Mouse (Mus musculus) splenic B cell, adult 2 months (primary cell): ENCODE data around the gene Pck2.

ENCODE experiments used
- DNase-seq: peaks from one replicate; pipeline ENCODE4 v3.0.0-alpha.2; 2011; ENCODE audit warnings: low read depth, low spot score
- H3K27me3 ChIP-seq: 2 replicates; pipeline ENCODE4 v1.6.1; 2012; ENCODE audit warnings: mild to moderate bottlenecking, low read length, moderate library complexity, mixed read lengths; ENCODE audit not compliant: control insufficient read depth, poor library complexity, insufficient read depth, severe bottlenecking
- H3K36me3 ChIP-seq: 2 replicates; pipeline ENCODE4 v1.6.1; 2012; ENCODE audit warnings: mild to moderate bottlenecking, low read length, moderate library complexity, mixed read lengths; ENCODE audit not compliant: control insufficient read depth, poor library complexity, insufficient read depth, severe bottlenecking

Gene Pck2

DNA sequence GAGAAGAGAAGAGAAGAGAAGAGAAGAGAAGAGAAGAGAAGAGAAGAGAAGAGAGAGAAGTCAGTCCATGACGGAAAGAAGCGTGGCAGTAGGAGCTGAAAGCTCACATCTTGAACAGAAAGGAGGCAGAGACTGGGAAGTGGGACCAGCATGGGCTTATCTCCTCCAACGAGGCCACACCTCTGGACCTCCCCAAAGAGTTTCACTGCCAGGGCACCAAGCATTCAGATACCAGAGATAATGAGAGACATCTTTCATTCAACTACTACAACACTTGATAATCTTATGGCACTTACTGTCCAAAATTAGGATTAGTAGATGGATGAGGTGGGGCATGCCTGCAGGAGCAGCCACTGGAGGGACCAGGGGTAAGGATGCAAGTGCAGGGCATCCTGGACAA is 15.7 kb downstream of the Pck2 start:
- H3K36me3 ChIP-seq, result no peaks in the 10 kb centered on the region
- no peaks in the 10 kb centered on the region; the same call in 1 of the 2 replicates for H3K27me3 ChIP-seq
- no peak for DNase-seq

DNA sequence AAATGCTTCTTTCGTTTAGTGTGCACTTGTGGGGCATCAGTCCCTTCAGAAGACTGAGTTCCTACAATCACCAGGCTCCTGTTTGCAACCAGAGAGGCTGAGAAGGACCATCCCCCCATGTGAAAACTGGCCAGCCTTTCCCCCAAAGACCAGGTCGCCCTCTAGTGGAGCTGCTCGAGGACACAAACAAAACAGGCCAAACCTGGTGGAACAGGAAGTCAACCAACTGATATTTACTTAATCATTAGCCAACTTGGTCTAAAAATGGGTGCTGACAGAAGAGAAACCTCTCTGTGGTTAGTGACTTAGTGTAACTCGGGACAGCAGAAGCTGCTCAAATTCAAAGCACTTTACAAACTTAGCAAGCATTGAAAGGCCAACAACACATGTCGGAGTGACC is 16.9 kb downstream of the Pck2 start:
- no peaks in the 10 kb centered on the region for H3K36me3 ChIP-seq
- peak; percentile 92 for DNase-seq
- no peaks in the 10 kb centered on the region; the same call in 1 of the 2 replicates for H3K27me3 ChIP-seq

DNA sequence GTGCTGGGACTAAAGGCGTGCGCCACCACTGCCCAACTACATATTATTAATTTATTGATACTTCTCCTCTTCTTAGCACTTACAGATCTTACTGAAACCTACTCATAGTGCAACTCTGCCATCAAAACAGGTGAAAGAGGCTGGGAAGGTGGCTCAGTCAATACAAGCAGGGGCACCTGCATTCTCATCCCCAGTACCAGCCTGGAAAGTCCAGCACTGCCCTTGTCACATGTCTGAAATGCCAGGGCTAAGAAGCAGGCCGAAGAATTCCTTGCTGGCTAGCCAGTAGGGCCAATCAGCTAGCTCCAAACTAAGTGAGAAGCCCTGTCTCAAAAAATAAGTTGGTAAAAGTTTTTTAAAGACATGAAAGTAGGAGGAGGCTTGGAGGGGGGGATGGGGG is 17.5 kb downstream of the Pck2 start:
- Histone ChIP-seq H3K36me3 (no peaks in the 10 kb centered on the region), H3K27me3 (no peaks in the 10 kb centered on the region; the same call in 1 of the 2 replicates)
- no peak for DNase-seq

DNA sequence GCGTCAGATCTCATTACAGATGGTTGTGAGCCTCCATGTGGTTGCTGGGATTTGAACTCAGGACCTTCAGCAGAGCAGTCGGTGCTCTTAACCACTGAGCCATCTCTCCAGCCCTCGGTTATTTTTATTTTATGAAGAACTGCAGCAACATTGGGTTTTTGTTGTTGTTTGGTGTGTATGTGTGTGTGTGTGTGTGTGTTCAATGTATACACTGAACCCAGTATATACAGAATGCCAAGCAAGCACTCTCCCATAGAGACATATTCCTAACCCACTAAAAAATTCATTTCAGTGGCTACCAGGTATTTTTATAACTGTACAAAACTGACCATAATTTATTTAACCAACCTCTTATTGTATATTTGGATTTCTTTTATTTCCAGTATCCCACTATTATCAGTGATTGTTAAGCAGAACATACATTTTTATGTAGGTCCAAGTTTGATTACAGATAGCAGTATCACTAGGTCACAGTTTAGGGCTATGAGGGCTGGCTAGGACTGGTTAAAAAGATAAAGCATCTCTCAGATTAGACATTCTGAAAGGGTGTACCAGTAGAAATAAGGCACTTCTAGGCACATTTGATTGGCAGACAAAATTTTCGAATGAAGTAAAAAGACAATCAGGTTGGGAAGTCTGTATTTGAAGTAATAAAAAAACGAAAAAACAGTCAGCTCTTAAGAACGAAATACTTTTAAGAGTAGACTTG is 18.8 kb downstream of the Pck2 start:
- no peaks in the 10 kb centered on the region; the same call in 1 of the 2 replicates for H3K27me3 ChIP-seq
- no peak for DNase-seq
- peaks cover 6% of the 10 kb centered on the region; the same call in 1 of the 2 replicates for H3K36me3 ChIP-seq

DNA sequence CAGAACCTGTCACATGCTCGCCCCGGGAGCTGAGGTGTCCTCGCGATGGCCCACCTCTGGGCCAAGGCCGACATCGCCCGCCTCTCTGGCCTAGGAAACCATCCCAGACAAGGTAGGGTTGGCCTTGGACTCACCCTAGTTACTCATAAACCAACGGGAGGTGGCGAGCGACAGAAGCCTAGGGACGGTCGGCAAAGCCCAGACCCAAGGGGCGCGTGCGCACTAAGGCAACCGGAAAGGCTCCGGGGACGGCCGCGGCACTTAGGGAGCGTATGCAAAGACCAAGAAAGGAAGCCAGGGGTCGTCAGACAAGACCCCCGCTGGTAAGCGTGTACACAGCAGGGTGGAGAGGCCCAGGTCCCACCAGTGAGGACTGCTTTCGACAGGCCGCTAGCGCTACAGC is 19.7 kb downstream of the Pck2 start, which contains the start of gene Dcaf11:
Gene Dcaf11, plus strand, starts transcription at position 208 of the 403 bp plus-strand sequence.
- Histone ChIP-seq H3K36me3 (peaks cover 10% of the 10 kb centered on the region; the same call in 1 of the 2 replicates), H3K27me3 (no peaks in the 10 kb centered on the region; the same call in 1 of the 2 replicates)
- DNase-seq, result peak; percentile 93

DNA sequence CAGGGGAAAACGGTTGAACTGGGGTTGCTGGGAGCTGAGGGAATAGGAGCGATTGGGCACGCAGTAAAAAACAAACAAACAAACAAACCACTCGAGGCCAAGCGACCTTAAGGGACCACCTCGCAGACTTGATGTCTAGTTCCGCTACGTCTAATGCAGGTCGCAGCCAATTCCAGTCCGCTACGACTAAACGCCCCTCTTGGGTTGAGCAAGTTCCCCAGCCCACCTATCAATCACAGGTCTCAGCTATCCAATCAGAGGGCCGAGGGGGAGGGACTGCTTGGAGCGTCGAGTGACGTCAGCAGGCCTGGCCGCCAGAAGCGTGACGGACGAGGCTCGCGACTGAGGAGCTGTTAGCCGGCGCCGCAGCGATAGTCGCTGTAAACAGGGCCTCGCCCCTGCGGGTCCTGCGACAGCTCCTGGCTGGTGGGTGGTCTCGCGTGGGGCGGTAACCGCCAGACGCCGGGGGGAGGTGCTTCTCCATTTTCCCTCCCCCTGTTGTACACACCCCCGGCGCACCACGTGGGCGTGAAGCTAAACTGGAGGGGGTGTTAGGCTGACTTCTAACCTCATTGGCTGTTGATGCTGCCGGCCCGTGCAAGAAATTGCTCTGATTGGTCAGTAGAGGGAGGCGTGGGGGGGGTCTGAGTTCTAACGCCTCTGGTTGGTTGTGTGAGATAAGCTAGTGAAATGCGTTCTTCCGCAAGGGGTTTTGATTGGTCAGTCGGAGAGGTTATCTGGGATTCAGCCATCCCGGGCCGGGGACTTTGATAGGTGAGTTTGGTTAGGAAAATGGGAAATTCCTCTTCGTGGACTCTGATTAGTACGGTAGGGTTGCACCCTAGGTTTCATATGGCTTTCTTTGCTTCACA is 20.4 kb downstream of the Pck2 start, which contains the start of gene A730061H03Rik:
Gene A730061H03Rik, minus strand, starts transcription at position 205 of the 872 bp plus-strand sequence.
- Histone ChIP-seq H3K27me3 (no peaks in the 10 kb centered on the region; the same call in 1 of the 2 replicates), H3K36me3 (peaks cover 13% of the 10 kb centered on the region)
- DNase-seq, result peak; percentile 99

DNA sequence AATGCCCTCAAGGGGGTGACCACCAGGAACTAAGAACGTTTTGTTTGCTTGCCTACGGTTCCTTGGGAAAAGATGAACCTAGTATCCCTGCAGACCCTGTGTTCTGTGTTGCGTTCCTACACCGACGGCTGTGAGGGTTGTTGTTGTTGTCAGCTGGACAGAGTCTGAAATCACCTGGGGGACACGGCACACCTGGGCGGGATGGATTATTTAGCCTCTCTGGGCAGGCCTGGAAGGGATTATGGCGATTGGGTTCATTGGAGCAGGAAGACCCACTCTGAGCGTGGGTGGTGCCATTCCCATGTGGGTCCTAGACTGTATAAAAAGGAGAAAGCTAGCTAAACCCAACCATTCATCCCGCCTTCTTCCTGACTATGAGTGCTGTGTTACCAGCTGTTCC is 21.8 kb downstream of the Pck2 start:
- Histone ChIP-seq H3K27me3 (no peaks in the 10 kb centered on the region; the same call in 1 of the 2 replicates), H3K36me3 (peaks cover 13% of the 10 kb centered on the region)
- DNase-seq, result no peak

DNA sequence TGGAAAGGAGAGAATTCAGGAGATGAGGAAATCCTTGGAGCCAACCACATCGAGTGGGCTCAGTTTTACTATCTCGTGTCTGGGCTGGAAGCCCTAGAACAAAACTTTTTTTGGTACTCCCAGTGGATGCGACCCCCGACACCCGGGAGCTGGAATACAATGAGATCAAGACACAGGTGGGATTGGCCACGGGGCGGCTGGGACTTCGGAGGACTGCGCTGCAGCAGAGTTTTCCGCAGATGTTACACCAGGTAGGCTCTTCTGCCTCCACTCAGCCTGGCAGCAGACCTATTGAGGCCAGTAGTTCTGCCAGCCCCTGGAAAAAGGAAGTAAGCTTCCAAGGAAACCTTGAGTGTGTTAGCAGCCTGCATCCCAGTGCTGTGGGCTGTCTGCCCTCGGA is 23.2 kb downstream of the Pck2 start:
- DNase-seq, result no peak
- peaks cover 13% of the 10 kb centered on the region for H3K36me3 ChIP-seq
- H3K27me3 ChIP-seq, result no peaks in the 10 kb centered on the region; the same call in 1 of the 2 replicates

DNA sequence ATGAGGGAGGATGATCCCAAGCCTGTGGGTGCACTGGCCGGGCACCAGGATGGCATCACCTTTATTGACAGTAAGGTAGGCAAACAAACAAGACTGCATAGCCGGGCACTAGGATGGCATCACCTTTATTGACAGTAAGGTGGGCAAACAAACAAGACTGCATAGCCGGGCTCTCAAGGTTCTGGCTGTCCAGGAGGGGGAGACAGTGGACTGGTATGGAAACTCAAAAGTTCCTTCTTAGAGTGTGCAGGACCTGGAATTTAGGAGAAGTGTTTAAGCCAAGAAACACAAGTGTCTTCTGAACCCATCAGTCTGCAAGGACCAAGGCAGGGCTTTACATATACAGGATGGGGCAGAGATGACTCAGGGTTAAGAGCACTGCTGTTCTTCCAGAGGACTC is 25.7 kb downstream of the Pck2 start:
- DNase-seq, result no peak
- Histone ChIP-seq H3K27me3 (no peaks in the 10 kb centered on the region), H3K36me3 (peaks cover 21% of the 10 kb centered on the region)

DNA sequence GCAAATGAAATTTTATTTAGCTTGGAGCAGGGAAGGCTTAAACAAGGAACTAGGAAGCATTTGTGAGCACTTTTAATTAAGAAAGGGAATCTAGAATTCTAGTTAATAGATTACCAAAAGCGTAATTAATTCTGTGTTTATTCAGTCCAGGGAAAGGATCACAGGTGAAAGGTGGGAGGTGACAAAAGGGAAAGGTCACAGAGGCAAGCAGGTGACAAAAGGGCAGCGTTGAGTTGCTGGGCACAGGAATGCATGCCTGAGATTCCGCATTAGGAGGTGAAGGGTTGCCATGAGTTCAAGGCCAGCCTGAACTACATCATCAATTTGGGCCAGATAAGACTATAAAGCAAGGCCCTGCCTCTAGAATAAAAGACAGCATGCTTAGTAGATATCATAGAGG is 27.4 kb downstream of the Pck2 start:
- no peaks in the 10 kb centered on the region for H3K27me3 ChIP-seq
- H3K36me3 ChIP-seq, result peaks cover 22% of the 10 kb centered on the region
- DNase-seq, result no peak

DNA sequence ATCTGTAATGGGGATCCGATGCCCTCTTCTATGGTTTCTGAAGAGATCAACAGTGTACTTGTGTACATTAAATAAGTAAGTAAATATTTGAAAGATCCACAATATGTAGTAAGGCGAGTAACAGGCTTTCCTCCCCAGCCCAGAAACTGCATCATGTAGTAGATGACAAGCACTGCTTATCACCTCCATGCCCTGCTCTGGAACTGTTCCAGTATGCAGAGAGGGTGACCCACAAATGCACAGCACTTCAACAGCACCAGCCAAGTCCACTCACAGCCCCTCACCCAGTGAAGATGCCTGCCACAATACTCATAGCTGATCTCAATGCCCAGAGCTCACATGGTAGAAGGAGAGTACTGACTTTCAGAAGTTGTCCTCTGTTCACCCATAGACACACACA is 30.5 kb downstream of the Pck2 start:
- Histone ChIP-seq H3K36me3 (peaks cover 8% of the 10 kb centered on the region; the same call in 1 of the 2 replicates), H3K27me3 (no peaks in the 10 kb centered on the region)
- no peak for DNase-seq

DNA sequence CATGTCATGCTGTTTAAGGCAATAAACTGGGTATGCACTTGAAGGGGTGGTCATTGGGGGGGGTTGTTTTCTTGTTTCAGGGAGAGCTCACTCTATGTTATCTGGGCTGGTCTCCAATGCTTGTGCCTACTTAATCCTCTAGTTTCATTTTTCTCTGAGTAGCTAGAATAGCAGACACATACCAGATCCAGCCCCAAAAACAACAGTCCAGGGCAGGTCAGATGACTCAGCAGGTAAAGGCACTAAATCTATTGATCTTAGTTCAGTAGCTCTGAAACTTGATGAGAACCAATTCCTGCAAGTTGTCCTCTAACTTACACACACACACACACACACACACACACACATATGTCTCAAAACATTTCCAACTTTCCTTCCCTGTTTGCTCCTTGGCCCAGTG is 31.7 kb downstream of the Pck2 start:
- DNase-seq, result no peak
- H3K36me3 ChIP-seq, result peaks cover 8% of the 10 kb centered on the region; the same call in 1 of the 2 replicates
- no peaks in the 10 kb centered on the region for H3K27me3 ChIP-seq

DNA sequence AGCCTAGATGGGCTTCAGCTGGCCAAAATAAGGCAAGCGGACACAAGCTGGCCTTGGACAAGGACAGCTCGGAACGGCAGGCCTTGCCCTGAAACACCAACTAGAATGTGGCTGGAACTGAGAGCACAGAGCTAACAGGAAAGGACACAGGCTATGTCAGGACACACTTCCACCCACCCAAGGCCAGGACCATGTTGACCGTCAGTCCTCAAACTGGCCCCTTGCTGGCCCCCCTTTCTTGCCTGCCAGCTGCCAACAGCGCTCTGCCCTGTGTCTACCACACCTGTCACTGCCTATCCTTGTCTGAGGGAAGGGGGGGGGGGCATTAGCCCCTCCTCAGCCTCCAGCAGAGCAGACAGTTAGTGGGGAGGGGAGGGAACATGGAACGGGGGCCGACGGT is 35.2 kb downstream of the Pck2 start, which contains the start of gene Fitm1:
Gene Fitm1, plus strand, starts transcription at position 316 of the 400 bp plus-strand sequence.
- no peak for DNase-seq
- H3K27me3 ChIP-seq, result no peaks in the 10 kb centered on the region

DNA sequence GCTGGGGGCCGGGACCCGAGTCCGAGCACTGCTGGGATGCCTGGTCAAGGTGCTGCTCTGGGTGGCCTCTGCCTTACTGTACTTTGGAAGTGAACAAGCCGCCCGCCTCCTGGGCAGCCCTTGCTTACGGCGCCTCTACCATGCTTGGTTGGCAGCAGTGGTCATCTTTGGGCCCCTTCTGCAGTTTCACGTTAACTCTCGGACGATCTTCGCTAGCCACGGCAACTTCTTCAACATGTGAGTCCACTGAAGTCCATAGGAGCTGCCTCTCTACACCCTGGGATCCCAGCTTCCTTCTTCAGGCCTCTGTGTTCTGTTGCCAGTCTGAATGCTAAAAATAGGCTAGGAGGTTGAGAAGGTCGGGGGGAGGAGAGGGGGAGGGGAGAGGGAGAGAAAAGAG is 35.6 kb downstream of the Pck2 start:
- Histone ChIP-seq H3K27me3 (no peaks in the 10 kb centered on the region), H3K36me3 (peaks cover 4% of the 10 kb centered on the region)

More for the DNA sequence above, 35.2 kb downstream of the Pck2 start, which contains the start of gene Fitm1:
- peaks cover 8% of the 10 kb centered on the region; the same call in 1 of the 2 replicates for H3K36me3 ChIP-seq

DNA sequence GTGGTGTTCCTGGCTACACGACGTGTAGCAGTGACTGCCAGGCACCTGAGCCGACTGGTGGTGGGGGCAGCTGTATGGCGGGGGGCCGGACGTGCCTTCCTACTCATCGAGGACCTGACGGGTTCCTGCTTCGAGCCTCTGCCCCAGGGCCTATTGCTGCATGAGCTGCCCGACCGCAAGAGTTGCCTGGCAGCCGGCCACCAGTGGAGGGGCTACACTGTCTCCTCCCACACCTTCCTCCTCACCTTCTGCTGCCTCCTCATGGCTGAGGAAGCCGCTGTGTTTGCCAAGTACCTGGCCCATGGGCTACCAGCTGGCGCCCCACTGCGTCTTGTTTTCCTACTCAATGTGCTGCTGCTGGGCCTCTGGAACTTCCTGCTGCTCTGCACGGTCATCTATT is 36.3 kb downstream of the Pck2 start:
- DNase-seq, result peak; percentile 25
- peaks cover 3% of the 10 kb centered on the region for H3K36me3 ChIP-seq
- H3K27me3 ChIP-seq, result no peaks in the 10 kb centered on the region

More for the DNA sequence above, 35.6 kb downstream of the Pck2 start:
- no peak for DNase-seq
